In genomic region chr13:64205186-64205585, GRCm38 (mm10) we compare ENCODE assay signal across 8 mouse cellular contexts. TPM values are rescaled to one million over a fixed set of nuclear protein-coding genes. Genes with fewer than 3 reads are reported as not detected.
DNase-seq lines count a peak whose midpoint lies in the region; ATAC-seq and TF ChIP-seq lines count a peak whose summit lies in the region.

No protein-coding gene starts in this region.

- no peak overlapping the region for H3K4me2 ChIP-seq in heart, embryonic 16.5 days (ENCODE audit: low read depth, low read length)
- H3K4me2 ChIP-seq in hindbrain, embryonic 13.5 days = no peak overlapping the region
- no peak overlapping the region for H3K4me2 ChIP-seq in lung, postnatal 0 days (replicated peaks; ENCODE audit: low read depth, low read length)

- H3K36me3 ChIP-seq in heart, embryonic 16.5 days (ENCODE audit: control insufficient read depth, insufficient read depth) = peaks cover 5% of the 10 kb centered on the region; the same call in 1 of the 2 replicates
- peaks cover 29% of the 10 kb centered on the region for H3K36me3 ChIP-seq in heart, embryonic 10.5 days
- H3K36me3 ChIP-seq in hindbrain, embryonic 13.5 days = peaks cover 3% of the 10 kb centered on the region; the same call in 1 of the 2 replicates
- no peaks in the 10 kb centered on the region for H3K36me3 ChIP-seq in lung, postnatal 0 days (ENCODE audit: insufficient read depth, low read length)

- H3K4me1 ChIP-seq in heart, embryonic 16.5 days (ENCODE audit: control insufficient read depth, insufficient read depth, low read length) = peaks cover 3% of the 10 kb centered on the region; the same call in 1 of the 2 replicates
- H3K4me1 ChIP-seq in heart, embryonic 10.5 days = peaks cover 17% of the 10 kb centered on the region
- no peaks in the 10 kb centered on the region for H3K4me1 ChIP-seq in hindbrain, embryonic 13.5 days (replicated peaks)
- H3K4me1 ChIP-seq in lung, postnatal 0 days (ENCODE audit: insufficient read depth, low read depth, low read length) = no peaks in the 10 kb centered on the region

- intact Hi-C loops in left cerebral cortex, postnatal 14 days (cut with DNase I) = no loop called here

- TF ChIP-seq EP300 in lung, postnatal 0 days (IDR thresholded peaks at IDR 0.05) = no peak

- no peak overlapping the region for H3K4me3 ChIP-seq in heart, embryonic 16.5 days (ENCODE audit: low read length)
- no peak overlapping the region for H3K4me3 ChIP-seq in heart, embryonic 10.5 days
- H3K4me3 ChIP-seq in hindbrain, embryonic 13.5 days = no peak overlapping the region
- H3K4me3 ChIP-seq in lung, postnatal 0 days (ENCODE audit: low read depth, low read length) = no peak overlapping the region

- H3K27me3 ChIP-seq in heart, embryonic 16.5 days (ENCODE audit: control insufficient read depth, insufficient read depth, low read length) = no peaks in the 10 kb centered on the region
- no peaks in the 10 kb centered on the region for H3K27me3 ChIP-seq in heart, embryonic 10.5 days (ENCODE audit: insufficient read depth, poor library complexity, severe bottlenecking)
- no peaks in the 10 kb centered on the region for H3K27me3 ChIP-seq in hindbrain, embryonic 13.5 days
- no peaks in the 10 kb centered on the region for H3K27me3 ChIP-seq in lung, postnatal 0 days (replicated peaks; ENCODE audit: insufficient read depth, low read length)

- 49% methylated on average over 2 of the region's 2 CpGs for WGBS in heart, embryonic 16.5 days
- WGBS in heart, embryonic 10.5 days = 49% methylated on average over 2 of the region's 2 CpGs
- WGBS in hindbrain, embryonic 13.5 days = 29% methylated on average over 2 of the region's 2 CpGs
- 29% methylated on average over 2 of the region's 2 CpGs for WGBS in lung, postnatal 0 days

- no peak overlapping the region for H3K9ac ChIP-seq in heart, embryonic 16.5 days (ENCODE audit: low read length)
- no peak overlapping the region for H3K9ac ChIP-seq in hindbrain, embryonic 13.5 days
- no peak overlapping the region for H3K9ac ChIP-seq in lung, postnatal 0 days (replicated peaks; ENCODE audit: low read depth)

- no peak for DNase-seq in heart, embryonic 10.5 days (ENCODE audit: low spot score)
- DNase-seq in NIH3T3 (ENCODE audit: low read depth) = peak; percentile 47
- DNase-seq in lung, postnatal 0 days (ENCODE audit: low spot score) = peak; percentile 61
- DNase-seq in ovary, postnatal 10 days (ENCODE audit: low spot score) = no peak
- DNase-seq in layer of hippocampus, adult 9-10 months (ENCODE audit: low spot score) = no peak
- no peak for DNase-seq in left cerebral cortex, postnatal 14 days (ENCODE audit: low spot score in 2 of 2)

- no peaks in the 10 kb centered on the region for H3K9me3 ChIP-seq in heart, embryonic 16.5 days (replicated peaks; ENCODE audit: control insufficient read depth, low read length)
- H3K9me3 ChIP-seq in heart, embryonic 10.5 days = no peaks in the 10 kb centered on the region
- no peaks in the 10 kb centered on the region for H3K9me3 ChIP-seq in hindbrain, embryonic 13.5 days
- H3K9me3 ChIP-seq in lung, postnatal 0 days (ENCODE audit: low read length) = no peaks in the 10 kb centered on the region

- TF ChIP-seq CTCF in lung, postnatal 0 days (IDR thresholded peaks at IDR 0.05) = peak; percentile 60

- ATAC-seq in heart, embryonic 16.5 days (replicated peaks; ENCODE audit: extremely low read depth, insufficient read depth, low FRiP score) = peak; percentile 79
- ATAC-seq in hindbrain, embryonic 13.5 days (ENCODE audit: low FRiP score) = peak; percentile 75; the same call in 1 of the 2 replicates
- peak; percentile 89 for ATAC-seq in lung, postnatal 0 days

- no peak overlapping the region for H3K27ac ChIP-seq in heart, embryonic 16.5 days (ENCODE audit: low read length)
- no peak overlapping the region for H3K27ac ChIP-seq in heart, embryonic 10.5 days
- no peak overlapping the region for H3K27ac ChIP-seq in hindbrain, embryonic 13.5 days
- H3K27ac ChIP-seq in lung, postnatal 0 days (ENCODE audit: low read length) = no peak overlapping the region

RNA-seq across cellular contexts. Expression of gene Habp4, which starts 43.6 kb away (rescaled TPM):
- polyA plus RNA-seq in heart, embryonic 16.5 days (2015; fragmentation: Nextera tagmentation; extraction: Ambion mirVana) = 50.4 and 53.2 TPM in 2 replicates
- polyA plus RNA-seq in heart, embryonic 10.5 days (2016; fragmentation: Nextera tagmentation; extraction: Ambion mirVana) = 39.3 and 43.8 TPM in 2 replicates
- polyA plus RNA-seq in hindbrain, embryonic 13.5 days (2015; fragmentation: Nextera tagmentation; extraction: Ambion mirVana) = 28.9 and 29.9 TPM in 2 replicates
- 16.6 and 18.8 TPM in 2 replicates for polyA plus RNA-seq in lung, postnatal 0 days (2015; fragmentation: Nextera tagmentation; extraction: Ambion mirVana)
- total RNA-seq in left cerebral cortex, postnatal 14 days (2021) = 100 to 1,000 TPM; 158 to 167 TPM

RNA-seq across cellular contexts. Expression of gene Zfp367, which starts 52.2 kb away (rescaled TPM):
- 27.7 and 29.6 TPM in 2 replicates for polyA plus RNA-seq in heart, embryonic 16.5 days (2015; fragmentation: Nextera tagmentation; extraction: Ambion mirVana)
- polyA plus RNA-seq in heart, embryonic 10.5 days (2016; fragmentation: Nextera tagmentation; extraction: Ambion mirVana) = 16.8 and 20.4 TPM in 2 replicates
- polyA plus RNA-seq in hindbrain, embryonic 13.5 days (2015; fragmentation: Nextera tagmentation; extraction: Ambion mirVana) = 5.7 and 6.6 TPM in 2 replicates
- 7.6 and 8.4 TPM in 2 replicates for polyA plus RNA-seq in lung, postnatal 0 days (2015; fragmentation: Nextera tagmentation; extraction: Ambion mirVana)
- 10 to 100 TPM; 13.4 to 14.4 TPM for total RNA-seq in left cerebral cortex, postnatal 14 days (2021)

Comparison
In these comparisons a context has a peak if more than half of its experiments do, and no peak if none do; other contexts are left out.
1. DNase-seq: peak in NIH3T3 (single experiment) and lung, postnatal 0 days (single experiment); none in heart, embryonic 10.5 days (single experiment), ovary, postnatal 10 days (single experiment), layer of hippocampus, adult 9-10 months (single experiment) and left cerebral cortex, postnatal 14 days (0 of 2).
2. Peak in every context shown above with its lines, with median percentiles within 50 percentile points of each other: ATAC-seq.